In the genomic region with DNA sequence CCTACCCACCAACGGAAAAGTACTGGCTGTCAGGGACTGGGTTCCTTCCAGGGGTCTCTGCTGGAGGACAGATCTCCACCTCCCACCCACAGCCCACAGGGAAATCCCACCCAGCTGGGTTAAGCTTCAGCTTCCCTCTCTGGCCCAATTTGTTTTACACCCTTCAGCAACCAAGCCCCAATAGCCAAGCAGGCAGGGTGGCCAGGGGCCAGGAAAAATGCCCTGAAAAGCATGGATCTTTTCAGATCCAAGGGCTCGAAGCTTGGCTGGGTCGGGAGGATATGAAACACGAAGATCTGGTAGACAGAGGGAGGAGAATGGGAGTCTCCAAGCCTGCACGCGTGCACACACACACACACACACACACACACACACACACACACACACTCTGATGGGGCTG, we compare ENCODE assay signal across 25 mouse cellular contexts.
DNase-seq lines count a peak whose midpoint lies in the region; ATAC-seq and TF ChIP-seq lines count a peak whose summit lies in the region.
"Had no signal": no experiment of that assay in that cellular context is flagged by ENCODE, and none has a peak within 500 bp of the region (broad histone marks: within the 10 kb centered on the region; RNA-seq: fewer than 3 reads in every experiment).

No protein-coding gene starts in this region.

- intact Hi-C loops in left cerebral cortex, postnatal 4 days (cut with DNase I): no loop called here

- no peak for TF ChIP-seq CTCF in small intestine, adult 2 months (IDR thresholded peaks at IDR 0.05; ENCODE audit: extremely low read depth, insufficient read length, insufficient replicate concordance, low read depth, low read length)

- H3K4me1 ChIP-seq in forebrain, embryonic 10.5 days: peaks cover 19% of the 10 kb centered on the region
- peaks cover 14% of the 10 kb centered on the region for H3K4me1 ChIP-seq in forebrain, embryonic 15.5 days
- H3K4me1 ChIP-seq in intestine, embryonic 16.5 days (ENCODE audit: control insufficient read depth, insufficient read depth, low read length): peaks cover 22% of the 10 kb centered on the region
- peaks cover 14% of the 10 kb centered on the region for H3K4me1 ChIP-seq in small intestine, adult 2 months (ENCODE audit: control insufficient read depth, insufficient read depth, insufficient read length, low read length)

- no peak overlapping the region for H3K9ac ChIP-seq in forebrain, embryonic 15.5 days (replicated peaks)
- H3K9ac ChIP-seq in intestine, embryonic 16.5 days (ENCODE audit: low read depth, low read length): no peak overlapping the region
- H3K9ac ChIP-seq: heart, embryonic 12.5 days; heart, embryonic 15.5 days; hindbrain, embryonic 13.5 days had no signal

- no peak overlapping the region for H3K4me2 ChIP-seq in forebrain, embryonic 15.5 days (replicated peaks)
- no peak overlapping the region for H3K4me2 ChIP-seq in intestine, embryonic 16.5 days (ENCODE audit: low read depth, low read length)
- H3K4me2 ChIP-seq: heart, embryonic 12.5 days; heart, embryonic 15.5 days; hindbrain, embryonic 13.5 days had no signal

- DNase-seq in forebrain, embryonic 10.5 days (ENCODE audit: extremely low spot score, low spot score): no peak
- peak; percentile 43 for DNase-seq in left cerebral cortex, postnatal 4 days
- no peak for DNase-seq in left cerebral cortex, adult 8-10 months (ENCODE audit: low spot score in 2 of 2)
- DNase-seq in layer of hippocampus, adult 8-10 months (ENCODE audit: low spot score in 2 of 2): no peak
- DNase-seq: adrenal gland, adult 2 months; adrenal gland, postnatal 14 days; B cell, adult 2 months; cerebellum, adult 11 months; cerebellum, adult 9-11 months; cerebellum, postnatal 36 days; gastrocnemius, postnatal 25 days; heart, adult 18-20 months; heart, postnatal 10 days; heart, postnatal 36 days had no signal

- peak overlapping the region; percentile 16; the same call in 1 of the 2 replicates for H3K27ac ChIP-seq in forebrain, embryonic 10.5 days
- no peak overlapping the region for H3K27ac ChIP-seq in forebrain, embryonic 15.5 days (replicated peaks)
- H3K27ac ChIP-seq in intestine, embryonic 16.5 days (ENCODE audit: low read length): peak overlapping the region; percentile 41; the same call in 1 of the 2 replicates
- H3K27ac ChIP-seq in small intestine, adult 2 months (ENCODE audit: insufficient read depth, low read depth, low read length): peak overlapping the region; percentile 44
- H3K27ac ChIP-seq: heart, embryonic 15.5 days; hindbrain, embryonic 10.5 days; hindbrain, embryonic 13.5 days had no signal

- no peaks in the 10 kb centered on the region for H3K27me3 ChIP-seq in forebrain, embryonic 10.5 days (ENCODE audit: poor library complexity, severe bottlenecking)
- H3K27me3 ChIP-seq in forebrain, embryonic 15.5 days: no peaks in the 10 kb centered on the region
- no peaks in the 10 kb centered on the region for H3K27me3 ChIP-seq in intestine, embryonic 16.5 days (replicated peaks; ENCODE audit: control insufficient read depth, insufficient read depth, low read length)
- H3K27me3 ChIP-seq in small intestine, adult 2 months (ENCODE audit: control insufficient read depth, insufficient read depth, low read length): no peaks in the 10 kb centered on the region
- H3K27me3 ChIP-seq: CH12.LX; heart, embryonic 12.5 days; heart, embryonic 15.5 days; hindbrain, embryonic 13.5 days; Patski had no signal

- TF ChIP-seq POLR2A in small intestine, adult 2 months (IDR thresholded peaks at IDR 0.05; ENCODE audit: low read depth, low read length): no peak

- no peak; the same call in 1 of the 2 replicates for ATAC-seq in forebrain, embryonic 15.5 days (replicated peaks)
- no peak; the same call in 1 of the 2 replicates for ATAC-seq in intestine, embryonic 16.5 days
- ATAC-seq: forebrain, embryonic 14.5 days; Patski had no signal

- no peaks in the 10 kb centered on the region for H3K36me3 ChIP-seq in forebrain, embryonic 10.5 days (replicated peaks)
- no peaks in the 10 kb centered on the region for H3K36me3 ChIP-seq in forebrain, embryonic 15.5 days
- H3K36me3 ChIP-seq in intestine, embryonic 16.5 days (ENCODE audit: control insufficient read depth, insufficient read depth, low read length): no peaks in the 10 kb centered on the region
- H3K36me3 ChIP-seq in small intestine, adult 2 months (ENCODE audit: control insufficient read depth, insufficient read depth, low read length): no peaks in the 10 kb centered on the region
- H3K36me3 ChIP-seq: G1E; heart, embryonic 12.5 days; heart, embryonic 15.5 days; hindbrain, embryonic 10.5 days; hindbrain, embryonic 13.5 days had no signal

- H3K9me3 ChIP-seq in forebrain, embryonic 10.5 days: no peaks in the 10 kb centered on the region
- H3K9me3 ChIP-seq in forebrain, embryonic 15.5 days: no peaks in the 10 kb centered on the region
- no peaks in the 10 kb centered on the region for H3K9me3 ChIP-seq in intestine, embryonic 16.5 days (ENCODE audit: control insufficient read depth, low read length)
- H3K9me3 ChIP-seq: heart, embryonic 12.5 days; heart, embryonic 15.5 days; hindbrain, embryonic 10.5 days; hindbrain, embryonic 13.5 days had no signal

- H3K4me3 ChIP-seq in forebrain, embryonic 10.5 days: no peak overlapping the region
- no peak overlapping the region for H3K4me3 ChIP-seq in forebrain, embryonic 15.5 days
- H3K4me3 ChIP-seq in intestine, embryonic 16.5 days (ENCODE audit: low read length): no peak overlapping the region
- H3K4me3 ChIP-seq in small intestine, adult 2 months (ENCODE audit: low read depth, low read length): no peak overlapping the region
- H3K4me3 ChIP-seq: heart, embryonic 12.5 days; heart, embryonic 15.5 days; hindbrain, embryonic 10.5 days; hindbrain, embryonic 13.5 days had no signal

- WGBS in forebrain, embryonic 10.5 days: 92% methylated on average over 6 of the region's 6 CpGs
- 73% methylated on average over 6 of the region's 6 CpGs for WGBS in forebrain, embryonic 15.5 days
- WGBS in intestine, embryonic 16.5 days: 72% methylated on average over 6 of the region's 6 CpGs
- 46% methylated on average over 6 of the region's 6 CpGs for WGBS in small intestine, adult 2 months
